Mouse (Mus musculus) stomach, postnatal 0 days (tissue): ENCODE data around the gene Taf8. TPM values are rescaled to one million over a fixed set of nuclear protein-coding genes. Genes with fewer than 3 reads are reported as not detected.

Experiments used
- ATAC-seq: fragments of 200-750 bp; cut with Nextera tagmentation; 2 replicates; pipeline ENCODE4 v1.8.0; 2017; ENCODE audit not compliant: low FRiP score, low TSS enrichment
- DNase-seq: peaks from one replicate; pipeline ENCODE4 v3.0.0-alpha.2; 2016; ENCODE audit warnings: low spot score
- H3K27ac ChIP-seq: fragments of 300-500 bp; sonication (generic); replicated peaks from 2 replicates; pipeline ENCODE4 v1.5.1; 2014; ENCODE audit warnings: mild to moderate bottlenecking, control low read depth
- H3K27me3 ChIP-seq: fragments of 300-500 bp; sonication (generic); 2 replicates; pipeline ENCODE4 v1.6.1; 2014; ENCODE audit warnings: low read length; ENCODE audit not compliant: control insufficient read depth, insufficient read depth
- H3K36me3 ChIP-seq: fragments of 300-500 bp; sonication (generic); 2 replicates; pipeline ENCODE4 v1.6.1; 2014; ENCODE audit warnings: low read length, mixed read lengths; ENCODE audit not compliant: control insufficient read depth, insufficient read depth
- H3K4me1 ChIP-seq: fragments of 300-500 bp; sonication (generic); replicated peaks from 2 replicates; pipeline ENCODE4 v1.6.1; 2014; ENCODE audit warnings: antibody characterized with exemption; ENCODE audit not compliant: control insufficient read depth, insufficient read depth
- H3K4me2 ChIP-seq: fragments of 300-500 bp; sonication (generic); replicated peaks from 2 replicates; pipeline ENCODE4 v1.6.1; 2014; ENCODE audit warnings: low read depth, mild to moderate bottlenecking, control low read depth, moderate library complexity
- H3K4me3 ChIP-seq: fragments of 300-500 bp; sonication (generic); 2 replicates; pipeline ENCODE4 v1.5.1; 2014; ENCODE audit warnings: low read depth, low read length, control low read depth
- H3K9ac ChIP-seq: fragments of 300-500 bp; sonication (generic); 2 replicates; pipeline ENCODE4 v1.6.1; 2014; ENCODE audit warnings: mild to moderate bottlenecking, low read length, control low read depth, mixed read lengths
- H3K9me3 ChIP-seq: fragments of 300-500 bp; sonication (generic); 2 replicates; pipeline ENCODE4 v1.6.1; 2016; ENCODE audit warnings: low read length; ENCODE audit not compliant: control insufficient read depth
- CTCF ChIP-seq: IDR thresholded peaks from 2 replicates; pipeline ENCODE4 v1.5.1; 2016; ENCODE audit warnings: antibody characterized with exemption, low read depth, mild to moderate bottlenecking, moderate library complexity
- EP300 ChIP-seq: optimal IDR thresholded peaks from 2 replicates; pipeline ENCODE3; 2016; ENCODE audit warnings: antibody characterized with exemption
- WGBS: fragments of 180-500 bp; shearing (Covaris S2); extraction: QIAGEN DNeasy Blood & Tissue Kit; methylation state at CpG from one replicate; pipeline ENCODE4 v1.1.7; 2014; 5-methylcytosine and 5-hydroxymethylcytosine counted together
- polyA plus RNA-seq: library from polyadenylated mRNA; unstranded; fragments of >200 nt; fragmentation: Nextera tagmentation; extraction: Ambion mirVana; gene quantifications from 2 replicates; pipeline ENCODE4 v1.2.1, GENCODE M21; 2015

The Taf8 gene
- polyA plus RNA-seq, 1 experiment from 2014 or later: 11.0 TPM

DNA sequence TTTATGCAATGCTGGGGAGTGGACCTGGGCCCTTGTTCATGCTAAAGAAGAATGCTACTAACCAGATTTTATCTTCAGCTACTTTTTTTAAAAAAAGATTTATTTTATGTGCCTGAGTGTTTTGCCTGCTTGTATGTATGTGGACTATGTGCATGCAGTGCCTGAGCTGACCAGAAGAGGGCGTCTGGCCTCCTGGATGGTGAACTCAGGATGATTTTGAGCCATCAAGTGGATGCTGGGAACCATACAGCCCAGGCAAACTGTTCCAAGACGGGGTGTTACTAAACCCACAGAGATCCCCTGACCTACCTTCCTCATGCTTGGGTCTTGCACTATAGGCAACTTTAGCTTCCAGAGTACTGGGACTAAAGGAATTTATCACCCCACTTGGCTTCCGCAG is 26.4 kb downstream of the Taf8 start:
- H3K4me3 ChIP-seq: no peak overlapping the region
- no peaks in the 10 kb centered on the region for H3K9me3 ChIP-seq
- peaks cover 3% of the 10 kb centered on the region; the same call in 1 of the 2 replicates for H3K4me1 ChIP-seq
- TF ChIP-seq EP300: no peak
- peak; percentile 68 for TF ChIP-seq CTCF
- no peak overlapping the region for H3K4me2 ChIP-seq
- no peak overlapping the region for H3K27ac ChIP-seq
- ATAC-seq (no peak), DNase-seq (peak; percentile 57)
- H3K9ac ChIP-seq: no peak overlapping the region
- WGBS: 63% methylated on average over 3 of the region's 3 CpGs
- no peaks in the 10 kb centered on the region for H3K27me3 ChIP-seq
- H3K36me3 ChIP-seq: no peaks in the 10 kb centered on the region

- WGBS: 84% methylated on average over 4 of the region's 4 CpGs
- no peak overlapping the region for H3K9ac ChIP-seq
- TF ChIP-seq CTCF: no peak
- TF ChIP-seq EP300: no peak
- no peaks in the 10 kb centered on the region for H3K9me3 ChIP-seq
- H3K36me3 ChIP-seq: no peaks in the 10 kb centered on the region
- no peak overlapping the region for H3K4me3 ChIP-seq
- no peaks in the 10 kb centered on the region for H3K27me3 ChIP-seq
- H3K4me2 ChIP-seq: no peak overlapping the region
- ATAC-seq: no peak; the same call in 1 of the 2 replicates
- DNase-seq: no peak
- peaks cover 3% of the 10 kb centered on the region; the same call in 1 of the 2 replicates for H3K4me1 ChIP-seq
- no peak overlapping the region for H3K27ac ChIP-seq
Observed at GRCm38 (mm10) chr17:47475181-47475580, 26.9 kb downstream of the Taf8 start.

DNA sequence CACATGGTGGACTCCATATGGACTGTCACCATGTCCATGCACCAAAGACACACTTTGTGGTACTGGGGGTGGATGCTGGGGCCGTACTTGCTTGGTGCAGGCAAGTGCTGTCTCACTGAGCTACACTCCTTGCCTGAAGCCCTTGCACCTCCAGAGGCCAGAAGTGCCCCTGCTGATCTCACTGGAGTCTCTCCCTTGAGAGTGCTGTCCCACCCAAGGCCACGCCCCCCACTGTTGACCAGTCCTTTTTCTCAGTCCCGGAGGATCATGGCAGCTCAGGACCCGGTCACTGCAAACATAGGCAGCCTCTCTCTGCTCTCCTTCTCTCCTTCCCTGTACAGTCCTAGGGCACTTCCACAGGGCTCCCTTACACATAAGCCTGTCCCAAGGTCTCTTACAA is 27.8 kb downstream of the Taf8 start:
- H3K4me1 ChIP-seq: peaks cover 3% of the 10 kb centered on the region; the same call in 1 of the 2 replicates
- H3K27ac ChIP-seq: 0 out of 2 replicates have a peak overlapping the region, but pooled peaks have one; percentile 8
- no peaks in the 10 kb centered on the region for H3K9me3 ChIP-seq
- ATAC-seq (peak; percentile 13; the same call in 1 of the 2 replicates), DNase-seq (peak; percentile 66)
- H3K9ac ChIP-seq: no peak overlapping the region
- no peak for TF ChIP-seq EP300
- no peak for TF ChIP-seq CTCF
- H3K4me2 ChIP-seq: no peak overlapping the region
- WGBS: 54% methylated on average over 4 of the region's 4 CpGs
- H3K36me3 ChIP-seq: no peaks in the 10 kb centered on the region
- H3K27me3 ChIP-seq: no peaks in the 10 kb centered on the region
- H3K4me3 ChIP-seq: no peak overlapping the region

- Histone ChIP-seq H3K4me3 (no peak overlapping the region), H3K9ac (no peak overlapping the region), H3K27ac (peak overlapping the region; percentile 76), H3K4me2 (no peak overlapping the region), H3K27me3 (no peaks in the 10 kb centered on the region), H3K36me3 (no peaks in the 10 kb centered on the region), H3K9me3 (no peaks in the 10 kb centered on the region), H3K4me1 (peaks cover 3% of the 10 kb centered on the region; the same call in 1 of the 2 replicates)
- peak; percentile 63 for DNase-seq
- ATAC-seq: peak; percentile 23; the same call in 1 of the 2 replicates
- WGBS: 19% methylated on average over 8 of the region's 8 CpGs
- TF ChIP-seq CTCF (peak; percentile 89), EP300 (no peak)
Observed at GRCm38 (mm10) chr17:47473434-47473974, 28.6 kb downstream of the Taf8 start.

- 23% methylated on average over 15 of the region's 15 CpGs for WGBS
- no peak for DNase-seq
- Histone ChIP-seq H3K27ac (peak overlapping the region; percentile 76), H3K4me2 (no peak overlapping the region), H3K27me3 (no peaks in the 10 kb centered on the region), H3K4me1 (peaks cover 3% of the 10 kb centered on the region; the same call in 1 of the 2 replicates), H3K4me3 (no peak overlapping the region), H3K36me3 (no peaks in the 10 kb centered on the region), H3K9ac (no peak overlapping the region), H3K9me3 (no peaks in the 10 kb centered on the region)
- no peak; the same call in 1 of the 2 replicates for ATAC-seq
- TF ChIP-seq EP300: no peak
- TF ChIP-seq CTCF: no peak
Observed at GRCm38 (mm10) chr17:47472435-47473350, 29.4 kb downstream of the Taf8 start.

GRCm38 (mm10) chr17:47470686-47471085 is 31.4 kb downstream of the Taf8 start:
- Histone ChIP-seq H3K4me3 (no peak overlapping the region), H3K4me1 (peaks cover 3% of the 10 kb centered on the region; the same call in 1 of the 2 replicates), H3K9ac (no peak overlapping the region), H3K9me3 (no peaks in the 10 kb centered on the region), H3K36me3 (no peaks in the 10 kb centered on the region), H3K27me3 (no peaks in the 10 kb centered on the region), H3K4me2 (no peak overlapping the region), H3K27ac (0 out of 2 replicates have a peak overlapping the region, but pooled peaks have one; percentile 41)
- no peak for DNase-seq
- ATAC-seq: no peak
- WGBS: 39% methylated on average over 5 of the region's 5 CpGs
- no peak for TF ChIP-seq EP300
- no peak for TF ChIP-seq CTCF
